Comparison of ENCODE assay signal across 10 mouse cellular contexts in genomic region chr14:21854271-21854670, GRCm38 (mm10). TPM values are rescaled to one million over a fixed set of nuclear protein-coding genes. Genes with fewer than 3 reads are reported as not detected.
A peak's percentile ranks its signal among the peaks of the same experiment; 100 is the strongest.
DNase-seq lines count a peak whose midpoint lies in the region; ATAC-seq lines count a peak whose summit lies in the region.
"Had no signal": no experiment of that assay in that cellular context is flagged by ENCODE, and none has a peak within 500 bp of the region (broad histone marks: within the 10 kb centered on the region; RNA-seq: fewer than 3 reads in every experiment).

No protein-coding gene starts in this region.

- no peak for ATAC-seq in heart, embryonic 12.5 days (ENCODE audit: insufficient number of reproducible peaks, low FRiP score)
- ATAC-seq in megakaryocyte, adult 5-6 weeks (ENCODE audit: poor library complexity, severe bottlenecking), result no peak
- ATAC-seq in hindbrain, embryonic 15.5 days (ENCODE audit: low FRiP score, low read depth), result no peak
- ATAC-seq in neural tube, embryonic 15.5 days (ENCODE audit: low FRiP score), result no peak

- DNase-seq in heart, postnatal 4 days, result no peak
- no peak for DNase-seq in embryo, embryonic 11 days
- no peak for DNase-seq in urinary bladder, postnatal 25 days (ENCODE audit: low spot score)

- H3K4me3 ChIP-seq in heart, embryonic 12.5 days, result no peak overlapping the region
- peak overlapping the region; percentile 89 for H3K4me3 ChIP-seq in megakaryocyte, embryonic 14.5 days (replicated peaks)
- no peak overlapping the region for H3K4me3 ChIP-seq in hindbrain, embryonic 15.5 days
- no peak overlapping the region for H3K4me3 ChIP-seq in neural tube, embryonic 15.5 days (replicated peaks)
- H3K4me3 ChIP-seq: myocyte had no signal

- no peaks in the 10 kb centered on the region for H3K27me3 ChIP-seq in heart, embryonic 12.5 days (replicated peaks)
- H3K27me3 ChIP-seq in megakaryocyte, embryonic 14.5 days (replicated peaks), result peaks cover 7% of the 10 kb centered on the region
- no peaks in the 10 kb centered on the region for H3K27me3 ChIP-seq in hindbrain, embryonic 15.5 days
- 0 out of 2 replicates have a peak, but pooled peaks cover 3% of the 10 kb centered on the region for H3K27me3 ChIP-seq in neural tube, embryonic 15.5 days (replicated peaks)
- H3K27me3 ChIP-seq: CH12.LX had no signal

- H3K4me2 ChIP-seq in heart, embryonic 12.5 days, result peak overlapping the region; percentile 73
- peak overlapping the region; percentile 47 for H3K4me2 ChIP-seq in hindbrain, embryonic 15.5 days
- H3K4me2 ChIP-seq in neural tube, embryonic 15.5 days, result peak overlapping the region; percentile 53

- H3K9me3 ChIP-seq in heart, embryonic 12.5 days (replicated peaks), result no peaks in the 10 kb centered on the region
- no peaks in the 10 kb centered on the region for H3K9me3 ChIP-seq in megakaryocyte, embryonic 14.5 days
- H3K9me3 ChIP-seq in hindbrain, embryonic 15.5 days, result no peaks in the 10 kb centered on the region
- no peaks in the 10 kb centered on the region for H3K9me3 ChIP-seq in neural tube, embryonic 15.5 days (replicated peaks)

- no peak overlapping the region for H3K27ac ChIP-seq in heart, embryonic 12.5 days (ENCODE audit: poor library complexity, severe bottlenecking)
- H3K27ac ChIP-seq in hindbrain, embryonic 15.5 days (replicated peaks), result no peak overlapping the region
- no peak overlapping the region for H3K27ac ChIP-seq in neural tube, embryonic 15.5 days (replicated peaks)

- peaks cover 52% of the 10 kb centered on the region for H3K4me1 ChIP-seq in heart, embryonic 12.5 days (replicated peaks)
- H3K4me1 ChIP-seq in megakaryocyte, embryonic 14.5 days, result peaks cover 42% of the 10 kb centered on the region
- H3K4me1 ChIP-seq in hindbrain, embryonic 15.5 days (replicated peaks), result peaks cover 16% of the 10 kb centered on the region
- H3K4me1 ChIP-seq in neural tube, embryonic 15.5 days, result peaks cover 26% of the 10 kb centered on the region

- H3K36me3 ChIP-seq in heart, embryonic 12.5 days, result no peaks in the 10 kb centered on the region
- H3K36me3 ChIP-seq in megakaryocyte, embryonic 14.5 days (replicated peaks; ENCODE audit: low read length), result peaks cover 3% of the 10 kb centered on the region
- no peaks in the 10 kb centered on the region for H3K36me3 ChIP-seq in hindbrain, embryonic 15.5 days
- H3K36me3 ChIP-seq in neural tube, embryonic 15.5 days, result no peaks in the 10 kb centered on the region

- 68% methylated on average over 9 of the region's 9 CpGs for WGBS in heart, embryonic 12.5 days
- 83% methylated on average over 9 of the region's 9 CpGs for WGBS in hindbrain, embryonic 15.5 days
- 84% methylated on average over 9 of the region's 9 CpGs for WGBS in neural tube, embryonic 15.5 days

- 0 out of 2 replicates have a peak overlapping the region, but pooled peaks have one; percentile 14 for H3K9ac ChIP-seq in heart, embryonic 12.5 days
- 0 out of 2 replicates have a peak overlapping the region, but pooled peaks have one; percentile 3 for H3K9ac ChIP-seq in hindbrain, embryonic 15.5 days
- no peak overlapping the region for H3K9ac ChIP-seq in neural tube, embryonic 15.5 days (replicated peaks)

RNA-seq across cellular contexts. Expression of gene Comtd1, which starts 5.5 kb away (rescaled TPM):
- 40.8 and 43.5 TPM in 2 replicates for polyA plus RNA-seq in heart, embryonic 12.5 days (2016; fragmentation: Nextera tagmentation; extraction: Ambion mirVana)
- total RNA-seq in heart, postnatal 4 days (2021), result 10 to 100 TPM; 16.9 to 25.9 TPM
- 37.7 and 44.1 TPM in 2 replicates for polyA plus RNA-seq in megakaryocyte, embryonic 14.5 days (2012; ENCODE audit: insufficient read depth, low replicate concordance)
- 8.0 and 14.3 TPM in 2 replicates for total RNA-seq in megakaryocyte, adult 5-6 weeks (2015)
- 0.89 and 5.4 TPM in 2 replicates for total RNA-seq in megakaryocyte, adult 5-6 weeks (2017)
- polyA plus RNA-seq in hindbrain, embryonic 15.5 days (2015; fragmentation: Nextera tagmentation; extraction: Ambion mirVana), result 59.9 and 63.0 TPM in 2 replicates
- 52.8 and 59.0 TPM in 2 replicates for polyA plus RNA-seq in neural tube, embryonic 15.5 days (2015; fragmentation: Nextera tagmentation; extraction: Ambion mirVana)

RNA-seq across cellular contexts. Expression of gene Vdac2, which starts 29.2 kb away (rescaled TPM):
- 444 and 446 TPM in 2 replicates for polyA plus RNA-seq in heart, embryonic 12.5 days (2016; fragmentation: Nextera tagmentation; extraction: Ambion mirVana)
- 100 to 1,000 TPM; 606 to 622 TPM for total RNA-seq in heart, postnatal 4 days (2021)
- 103 and 334 TPM in 2 replicates for polyA plus RNA-seq in megakaryocyte, embryonic 14.5 days (2012; ENCODE audit: insufficient read depth, low replicate concordance)
- total RNA-seq in megakaryocyte, adult 5-6 weeks (2015), result 293 and 324 TPM in 2 replicates
- total RNA-seq in megakaryocyte, adult 5-6 weeks (2017), result 231 and 287 TPM in 2 replicates
- polyA plus RNA-seq in hindbrain, embryonic 15.5 days (2015; fragmentation: Nextera tagmentation; extraction: Ambion mirVana), result 282 TPM in 2 replicates
- polyA plus RNA-seq in neural tube, embryonic 15.5 days (2015; fragmentation: Nextera tagmentation; extraction: Ambion mirVana), result 299 and 307 TPM in 2 replicates
